Mouse (Mus musculus) megakaryocyte, embryonic 14.5 days (primary cell): ENCODE results near the gene Abtb2.

Source experiments
- FLI1 ChIP-seq: IDR thresholded peaks from 2 replicates; pipeline ENCODE4 v1.6.1; 2012; ENCODE audit warnings: low read length, inconsistent platforms, mixed read lengths
- GATA1 ChIP-seq: IDR thresholded peaks from 3 replicates; pipeline ENCODE4 v1.6.1; 2012; ENCODE audit warnings: mixed read lengths, low read length, inconsistent platforms, borderline replicate concordance

DNA sequence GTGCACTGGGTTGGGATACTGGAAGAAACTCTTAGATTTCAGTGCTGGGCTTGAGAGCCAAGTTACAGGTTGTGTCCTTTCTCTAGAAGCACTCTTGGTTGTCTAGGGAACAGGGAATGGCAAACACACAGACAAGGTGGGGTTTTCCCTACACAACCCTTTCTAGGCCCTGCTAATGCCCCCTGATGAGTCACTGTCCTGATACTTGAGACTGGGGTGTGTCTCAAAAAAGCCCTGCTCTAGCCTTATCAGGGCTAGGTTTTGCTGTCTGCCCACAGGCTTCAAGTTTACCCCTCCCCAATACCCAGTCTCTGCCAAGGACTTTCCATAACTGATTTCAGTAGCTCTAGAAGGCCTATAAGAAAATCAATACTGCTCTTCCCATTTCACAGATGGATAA, 89.9 kb downstream of the Abtb2 start:
- TF ChIP-seq GATA1 (no peak), FLI1 (no peak)
